Mouse (Mus musculus) left cerebral cortex, postnatal 14 days (tissue): Measurements from ENCODE around the gene Csrnp1. TPM values are rescaled to one million over a fixed set of nuclear protein-coding genes. Genes with fewer than 3 reads are reported as not detected.

Experiments used
- DNase-seq, 2 experiments: peaks; one replicate each; pipeline ENCODE4 v3.0.0; 2021 to 2022; ENCODE audit warnings: low spot score in 2 of 2, mixed read lengths in 1 of 2
- intact Hi-C: fragments of 180-260 bp; cut with DNase I; formaldehyde crosslinking; loops from one replicate; pipeline ENCODE4 v1.15.1; 2025
- total RNA-seq, 2 experiments: library from RNA; stranded (reverse); gene quantifications; 2 replicates each; pipeline ENCODE4 v1.2.3; 2021

Csrnp1 gene
- total RNA-seq, 2 experiments from 2014 or later: 9.4 to 11.1 TPM

- intact Hi-C loops: no loop called here
- no peak for DNase-seq
These were observed 19.3 kb downstream of the Csrnp1 start for GRCm38 (mm10) chr9:119965186-119965585.

GRCm38 (mm10) chr9:119964206-119964605, 20.3 kb downstream of the Csrnp1 start:
- intact Hi-C loops: loop anchor here (5.0 kb wide), 1 partner anchor 48 kb away; no protein-coding TSS in a partner anchor
- no peak for DNase-seq

DNA sequence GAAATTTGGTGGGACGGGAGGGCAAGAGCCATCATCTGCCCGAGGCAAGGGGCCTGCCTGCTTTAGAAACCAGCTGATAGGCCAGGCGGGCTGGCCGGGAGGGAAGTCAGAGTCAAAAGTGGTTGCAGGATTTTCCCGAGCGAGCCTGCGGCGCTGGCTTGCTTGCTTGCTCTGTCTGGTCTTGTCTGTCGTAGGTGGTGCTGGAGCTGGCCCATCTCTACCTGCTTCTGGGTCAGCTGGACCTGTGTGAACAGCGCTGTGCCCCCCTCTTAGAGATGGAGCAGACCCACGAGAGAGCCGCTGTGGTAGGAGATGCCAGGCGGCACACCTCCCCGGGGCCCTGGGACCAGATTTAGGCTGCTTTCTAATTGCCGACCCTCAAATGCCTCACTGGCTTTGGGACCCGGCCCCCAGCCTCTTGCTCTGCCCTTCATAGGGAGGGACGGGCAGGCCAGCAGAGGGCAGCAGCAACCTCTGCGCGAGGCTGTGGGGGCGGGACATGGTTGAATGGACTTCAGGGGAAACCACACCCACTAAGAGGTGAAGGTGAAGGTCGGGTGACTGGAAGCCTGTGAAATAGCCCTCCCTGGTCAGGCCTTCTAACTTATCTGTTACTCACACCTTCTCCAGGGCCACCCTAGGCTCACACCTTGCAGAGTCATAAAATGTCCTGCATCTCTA, 21.3 kb downstream of the Csrnp1 start:
- peak in 1 of 2 experiments; percentile 19 for DNase-seq
- intact Hi-C loops: loop anchor here (5.0 kb wide), 1 partner anchor 49 kb away; no protein-coding TSS in a partner anchor

DNA sequence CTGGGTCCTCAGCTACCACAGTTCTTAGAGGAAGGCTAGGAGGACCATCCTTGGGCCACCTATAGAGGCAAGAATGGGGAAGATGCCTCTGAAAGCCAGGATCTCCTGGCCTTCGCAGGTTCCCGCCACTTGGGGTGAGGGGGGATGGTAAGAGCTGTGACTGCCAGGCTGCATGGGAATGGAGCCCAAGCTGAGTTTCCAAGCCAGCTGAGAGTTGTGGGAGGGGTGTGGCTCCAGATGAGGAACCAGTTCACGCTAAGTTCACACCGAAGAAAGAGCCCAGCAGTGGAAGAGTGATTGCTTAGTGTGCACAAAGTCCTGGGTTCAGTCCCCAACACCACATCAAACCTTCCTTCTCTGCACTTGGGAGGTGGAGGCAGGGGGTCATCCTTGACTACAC, 22.2 kb downstream of the Csrnp1 start:
- intact Hi-C loops: loop anchor here (5.0 kb wide), 1 partner anchor 50 kb away; no protein-coding TSS in a partner anchor
- no peak for DNase-seq

- no peak for DNase-seq
- intact Hi-C loops: no loop called here
These were observed 25.6 kb downstream of the Csrnp1 start for GRCm38 (mm10) chr9:119958835-119959234.

DNA sequence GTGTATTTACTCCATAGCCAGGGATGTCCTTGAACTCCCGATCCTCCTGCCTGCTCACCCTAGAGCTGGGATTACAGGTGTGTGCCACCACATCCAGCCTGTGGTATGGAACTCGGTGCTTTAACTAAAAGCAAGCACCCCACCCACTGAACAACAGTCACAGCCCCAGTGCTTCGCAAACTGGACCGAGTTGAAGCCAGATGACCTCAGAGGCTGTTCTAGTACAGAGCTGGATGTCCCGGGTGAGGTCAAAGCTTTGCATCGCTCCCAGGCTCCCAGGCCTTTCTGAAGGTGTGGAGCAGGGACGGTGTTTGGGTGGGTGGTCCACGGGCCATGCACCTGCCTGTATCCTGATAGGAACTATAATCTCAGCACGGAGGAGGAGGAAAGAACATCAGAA, 33.1 kb downstream of the Csrnp1 start:
- intact Hi-C loops: no loop called here
- DNase-seq: no peak

DNA sequence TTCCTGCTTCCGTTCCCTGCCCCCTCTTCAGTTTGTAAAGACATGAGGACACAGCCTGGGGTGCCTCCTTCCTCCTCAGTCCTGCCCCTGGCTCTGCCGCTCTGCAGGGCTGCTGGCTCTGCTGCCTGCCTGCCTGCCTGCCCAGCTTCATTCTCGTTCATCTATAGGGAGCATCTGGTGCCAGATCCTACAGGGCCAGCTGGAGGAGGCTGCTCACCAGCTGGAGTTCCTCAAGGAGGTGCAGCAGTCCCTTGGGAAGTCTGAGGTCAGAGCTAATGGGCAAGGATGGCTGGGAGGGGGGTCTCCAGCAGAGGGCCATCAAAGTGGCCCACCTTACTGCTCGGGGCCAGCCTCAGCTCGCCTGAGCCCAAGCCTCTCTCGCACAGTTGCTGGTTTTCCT, 34.0 kb downstream of the Csrnp1 start:
- DNase-seq: no peak
- intact Hi-C loops: no loop called here

DNA sequence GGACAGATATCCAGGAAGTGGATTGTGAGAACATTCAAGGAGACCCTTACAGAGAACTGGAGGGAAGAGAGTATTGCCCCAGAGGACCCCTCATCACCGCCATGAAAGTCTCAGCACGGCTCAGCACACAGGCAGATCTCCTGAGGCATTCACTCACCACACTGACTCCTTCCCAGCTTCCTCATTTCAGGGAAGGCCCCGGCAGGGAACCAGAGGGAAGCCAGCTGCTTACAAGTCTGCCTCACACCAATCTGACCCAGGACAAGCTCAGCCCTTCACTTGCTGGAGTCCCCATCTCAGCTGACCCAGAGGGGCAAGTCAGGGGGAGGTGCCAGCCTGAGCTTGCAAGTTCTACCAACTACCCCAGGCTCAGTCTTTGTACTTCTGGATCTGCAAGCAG, 35.7 kb downstream of the Csrnp1 start:
- DNase-seq: no peak
- intact Hi-C loops: no loop called here

DNA sequence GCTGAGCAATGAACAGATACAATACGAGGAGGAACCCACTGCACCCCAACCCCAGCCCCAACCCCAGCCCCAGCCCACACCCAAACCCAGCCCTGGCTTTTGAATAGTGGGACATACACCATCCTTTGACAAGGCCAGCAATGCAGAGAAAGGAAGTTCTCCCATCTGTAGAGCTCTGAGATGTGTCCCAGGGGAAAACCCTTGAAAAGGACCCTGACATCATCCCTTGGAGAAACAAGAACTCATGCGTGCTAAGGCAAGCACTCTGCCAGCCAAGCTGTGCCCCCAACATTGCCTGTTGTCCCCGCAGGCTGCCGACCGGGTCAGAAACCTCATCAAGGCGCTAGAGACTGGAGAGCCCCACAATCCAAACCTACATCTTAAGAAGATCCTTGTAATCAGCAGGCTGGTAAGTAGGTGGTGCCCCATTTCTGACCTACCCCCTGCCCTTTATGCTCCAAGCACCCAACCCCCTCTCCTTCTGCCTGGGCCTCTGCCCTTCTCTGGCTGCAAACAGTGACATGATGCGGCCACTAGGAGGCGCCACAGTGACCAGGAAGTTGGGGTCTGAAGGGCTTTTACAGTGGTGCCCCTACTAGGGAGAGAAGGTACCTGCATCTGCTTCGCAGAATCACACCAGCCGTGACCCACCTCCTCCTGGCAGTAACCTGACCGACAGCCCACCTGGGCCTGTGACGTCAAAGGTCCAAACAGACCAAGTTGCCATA, 39.1 kb downstream of the Csrnp1 start:
- no peak for DNase-seq
- intact Hi-C loops: no loop called here

GRCm38 (mm10) chr9:119943326-119943725, 41.1 kb downstream of the Csrnp1 start:
- DNase-seq: no peak
- intact Hi-C loops: no loop called here

GRCm38 (mm10) chr9:119941861-119942260, 42.6 kb downstream of the Csrnp1 start:
- intact Hi-C loops: no loop called here
- no peak for DNase-seq

DNA sequence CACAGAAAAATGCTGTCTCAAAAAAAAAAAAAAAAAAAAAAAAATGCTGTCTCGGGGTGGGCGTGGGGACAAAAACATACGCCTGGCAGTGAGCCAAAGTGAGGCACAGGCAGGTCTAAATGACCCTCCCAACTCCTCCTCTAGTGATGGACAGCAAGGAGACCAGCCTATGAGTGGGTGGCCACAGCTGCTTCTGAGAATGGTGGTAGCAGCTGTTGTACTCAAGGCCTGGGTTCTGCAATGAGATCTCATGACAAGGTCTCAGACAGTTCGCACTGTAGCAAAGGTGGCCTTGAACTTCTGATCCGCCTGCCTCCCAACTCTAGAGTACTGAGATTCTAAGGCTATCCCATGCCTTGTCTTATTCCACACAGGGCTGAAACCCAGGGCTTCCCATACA, 43.1 kb downstream of the Csrnp1 start:
- no peak for DNase-seq
- intact Hi-C loops: no loop called here

GRCm38 (mm10) chr9:119939646-119940045, 44.8 kb downstream of the Csrnp1 start:
- intact Hi-C loops: no loop called here
- DNase-seq: no peak

DNA sequence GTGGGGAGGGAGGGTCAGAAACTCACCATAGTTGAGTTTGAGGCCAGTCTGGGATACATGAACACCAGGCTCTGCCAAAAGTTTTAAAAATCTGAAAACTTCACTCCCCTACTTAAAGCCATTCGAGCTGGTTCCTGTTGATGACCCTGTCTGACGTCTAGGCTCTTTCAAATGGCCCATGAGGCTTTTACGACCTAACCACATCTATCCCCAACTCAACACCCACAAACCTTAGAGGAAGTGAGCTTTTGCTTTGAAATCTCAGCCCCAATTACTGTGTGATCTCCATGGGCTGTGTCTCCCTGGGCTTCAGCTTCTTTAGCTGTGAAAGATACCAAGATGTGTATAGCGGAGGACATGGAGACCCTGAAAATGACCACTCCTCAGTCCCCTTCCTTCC, 46.0 kb downstream of the Csrnp1 start:
- no peak for DNase-seq
- intact Hi-C loops: no loop called here

DNA sequence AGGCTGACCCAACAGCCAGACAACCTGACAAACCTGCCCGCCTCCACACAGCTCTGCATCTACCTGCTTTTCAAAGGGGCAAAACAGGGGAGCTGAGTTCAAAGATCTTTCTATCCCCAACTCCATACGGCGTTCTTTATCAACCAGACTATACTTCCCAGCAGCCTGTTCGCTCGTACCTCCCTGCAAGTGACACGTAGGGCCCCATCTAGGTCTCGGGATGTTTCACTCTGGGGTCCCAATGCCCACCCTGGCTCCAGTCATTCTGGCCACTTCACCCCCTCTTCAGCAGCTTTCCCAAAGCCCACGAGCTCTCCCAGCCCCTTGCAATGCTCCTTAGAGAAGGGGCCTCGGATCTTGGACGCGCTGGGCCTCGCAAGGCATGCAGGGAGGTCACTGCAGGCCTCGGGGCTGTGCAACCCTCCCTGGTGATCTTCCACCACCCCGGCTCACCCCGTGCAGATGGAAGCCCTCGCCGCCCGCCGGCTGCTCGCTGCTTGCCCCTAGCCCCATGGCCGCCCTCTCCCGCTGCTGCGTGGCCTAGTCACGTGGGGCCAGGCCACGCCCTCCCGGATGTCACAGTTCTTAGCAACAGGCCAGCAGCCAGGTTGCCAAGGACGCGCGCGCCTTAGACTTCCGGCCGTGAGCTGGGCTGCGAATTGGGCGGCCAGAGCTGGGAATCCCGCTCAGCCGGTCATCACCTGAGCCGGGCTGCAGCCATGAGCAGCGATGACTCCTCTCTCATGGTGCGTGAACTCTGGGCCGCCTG, 47.3 kb downstream of the Csrnp1 start, which contains the start of the genes Gorasp1 and Ttc21a:
TSS of gene Gorasp1 (minus strand) at position 561 of the 769 bp plus-strand sequence.
TSS of gene Ttc21a (plus strand) at position 602 of the 769 bp plus-strand sequence.
- intact Hi-C loops: no loop called here
- DNase-seq: peak; percentile 93

GRCm38 (mm10) chr9:119933675-119934074, 50.8 kb downstream of the Csrnp1 start:
- DNase-seq: no peak
- intact Hi-C loops: no loop called here

- DNase-seq: no peak
- intact Hi-C loops: no loop called here
These were observed 52.1 kb downstream of the Csrnp1 start for GRCm38 (mm10) chr9:119932358-119932757.

- DNase-seq: no peak
- intact Hi-C loops: no loop called here
These were observed 58.0 kb downstream of the Csrnp1 start for GRCm38 (mm10) chr9:119926497-119926896.

GRCm38 (mm10) chr9:119925729-119926128, 58.7 kb downstream of the Csrnp1 start:
- DNase-seq: no peak
- intact Hi-C loops: no loop called here

DNA sequence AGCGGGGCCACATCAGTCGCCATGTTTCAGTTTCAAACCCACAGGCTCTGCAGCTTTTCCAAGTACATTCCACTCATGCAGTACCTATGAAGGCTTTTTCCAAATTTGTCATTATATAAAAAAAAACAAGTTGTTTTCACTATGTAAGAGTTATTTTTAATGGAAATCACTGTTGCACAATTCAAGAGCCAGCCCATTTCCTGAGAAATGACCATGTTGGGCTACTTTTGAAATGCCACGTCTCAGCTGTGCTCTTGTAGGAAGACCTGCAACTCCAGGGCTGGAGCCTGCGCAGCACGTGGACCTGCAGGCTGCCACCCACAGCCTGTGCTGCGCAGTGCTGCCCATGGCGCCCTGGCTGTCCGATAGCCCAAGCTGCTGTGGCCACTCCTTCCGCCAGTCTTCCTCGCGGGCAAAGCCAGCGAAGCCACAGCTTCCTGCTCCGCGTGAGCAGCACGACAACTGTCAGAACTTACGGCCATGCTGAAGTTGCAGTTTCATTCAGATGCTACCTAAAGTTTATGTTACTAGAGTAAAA, 59.3 kb downstream of the Csrnp1 start:
- intact Hi-C loops: no loop called here
- no peak for DNase-seq
